Mouse (Mus musculus): ENCODE measurements at regions not wholly inside any gene's neighbourhood (a gene's known extent, or its start where the extent isn't known, plus 50 kb on each side); places are given as distances from the start of the nearest gene placed in this dataset.
A peak's percentile ranks its signal among the peaks of the same experiment; 100 is the strongest.

DNA sequence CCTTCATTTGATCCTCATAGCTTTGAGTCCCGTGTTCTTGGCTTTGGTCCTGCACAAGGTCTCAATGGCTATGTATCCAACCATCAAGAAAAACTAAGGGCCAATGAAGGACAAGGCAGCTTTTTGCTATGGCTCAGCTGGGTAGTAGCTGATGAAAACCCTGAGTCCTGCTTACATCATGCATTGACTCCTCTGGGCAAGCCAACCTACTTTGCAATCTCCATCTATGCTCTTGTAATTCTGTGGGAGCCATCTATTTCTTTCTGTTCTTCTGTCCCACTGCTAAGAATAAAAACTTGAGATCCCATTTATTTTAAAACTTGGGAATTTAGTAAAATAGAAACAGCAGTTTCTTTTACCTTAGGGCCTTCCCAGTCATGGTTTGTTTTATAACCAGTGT, 391.0 kb upstream of the Lmcd1 start:
- DNase-seq (ENCODE audit: inconsistent age in 2 of 2, low spot score in 1 of 2): no peak

DNA sequence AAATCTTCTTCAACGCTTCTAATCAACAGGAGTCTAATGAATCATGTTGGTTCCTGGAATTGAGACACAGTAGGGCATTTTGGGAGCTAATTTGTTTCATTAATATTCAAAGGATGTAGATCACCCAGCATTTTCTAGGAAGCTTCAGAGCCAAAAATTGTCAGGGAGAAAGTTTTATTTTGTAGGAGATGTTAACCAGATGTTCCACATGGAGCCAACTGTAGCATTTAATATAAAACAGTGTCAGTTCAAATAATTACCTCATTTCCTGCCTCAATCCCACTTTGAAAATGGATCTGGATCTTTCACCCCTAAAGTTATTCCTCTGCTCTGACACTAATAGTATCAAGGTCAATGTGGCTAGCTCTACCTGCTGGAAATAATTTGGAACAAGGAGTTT, 389.6 kb upstream of the Lmcd1 start:
- no peak for DNase-seq (ENCODE audit: inconsistent age in 2 of 2, low spot score in 1 of 2)

DNA sequence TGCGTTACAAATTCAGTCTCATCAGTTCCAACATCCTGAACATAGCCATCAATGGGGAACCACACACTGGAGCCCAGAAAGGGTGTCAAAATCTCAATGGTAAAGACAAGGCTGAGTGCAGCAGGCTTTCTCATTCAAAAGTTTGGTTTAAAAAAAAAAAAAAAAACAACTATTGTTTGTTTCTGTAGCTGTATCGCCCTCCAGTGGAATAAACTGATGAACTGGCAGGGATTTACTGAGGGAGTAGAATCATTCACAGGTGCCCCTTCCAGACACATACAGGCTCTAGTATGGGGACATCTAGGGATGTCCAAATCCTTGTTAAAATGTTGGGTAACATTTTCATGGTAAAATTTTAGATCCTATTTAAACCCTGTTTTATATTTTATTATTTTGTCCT, 361.6 kb upstream of the Lmcd1 start:
- peak in 1 of 2 experiments; percentile 38 for DNase-seq (ENCODE audit: inconsistent age in 2 of 2, low spot score in 1 of 2)

DNA sequence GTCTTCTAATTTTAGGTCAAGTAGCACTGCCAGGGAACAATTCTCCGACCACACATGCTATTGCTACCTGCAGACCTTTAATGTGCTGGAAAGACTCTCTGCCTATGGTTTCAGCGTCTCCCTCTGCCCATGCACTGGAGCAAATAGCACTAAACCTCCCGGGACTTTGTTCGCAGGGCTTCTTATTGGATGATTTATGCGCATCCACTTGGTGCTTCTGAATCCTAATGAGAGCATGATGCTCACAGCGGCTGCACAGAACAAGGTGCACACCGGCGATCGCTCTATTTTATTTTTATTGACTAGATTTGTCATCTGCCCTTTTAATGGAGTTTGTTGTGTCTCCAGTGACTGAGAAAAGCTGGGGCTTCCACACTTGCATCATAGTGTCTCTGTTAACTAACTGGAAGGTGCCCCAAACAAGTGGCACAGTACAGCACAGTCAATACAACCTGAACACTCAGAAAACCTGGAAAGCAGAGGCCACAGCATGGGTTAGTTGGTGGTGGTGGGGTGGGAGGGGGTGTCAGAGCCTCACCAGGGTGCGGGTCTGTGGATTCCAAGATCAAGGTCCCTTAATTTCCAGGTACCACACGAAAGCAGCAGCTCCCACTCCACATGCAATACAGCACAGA, 359.7 kb upstream of the Lmcd1 start:
- DNase-seq (ENCODE audit: inconsistent age in 2 of 2, low spot score in 1 of 2): no peak

DNA sequence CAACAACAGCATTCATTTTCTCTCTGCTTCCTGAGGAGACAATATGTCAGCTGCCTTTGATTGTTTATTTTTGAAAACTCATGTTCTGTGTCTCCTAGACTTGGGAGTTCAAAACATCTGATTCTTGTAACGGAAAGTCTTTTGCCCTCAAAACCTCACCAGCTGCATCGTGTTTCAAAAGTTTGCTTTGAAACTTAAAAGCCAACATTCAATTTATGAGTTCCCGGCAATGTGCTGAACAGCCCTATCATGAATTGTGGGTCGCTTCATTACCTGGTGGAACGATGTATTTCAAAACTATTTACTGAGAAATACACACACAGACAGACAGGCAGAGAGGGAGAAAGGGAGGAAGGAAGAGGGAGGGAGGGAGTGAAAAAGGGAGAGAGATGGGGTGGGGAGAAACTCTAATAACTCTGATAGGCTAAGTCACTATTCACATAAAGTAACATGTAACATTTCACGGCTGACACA, 356.3 kb upstream of the Lmcd1 start:
- DNase-seq (ENCODE audit: inconsistent age in 2 of 2, low spot score in 1 of 2): no peak

DNA sequence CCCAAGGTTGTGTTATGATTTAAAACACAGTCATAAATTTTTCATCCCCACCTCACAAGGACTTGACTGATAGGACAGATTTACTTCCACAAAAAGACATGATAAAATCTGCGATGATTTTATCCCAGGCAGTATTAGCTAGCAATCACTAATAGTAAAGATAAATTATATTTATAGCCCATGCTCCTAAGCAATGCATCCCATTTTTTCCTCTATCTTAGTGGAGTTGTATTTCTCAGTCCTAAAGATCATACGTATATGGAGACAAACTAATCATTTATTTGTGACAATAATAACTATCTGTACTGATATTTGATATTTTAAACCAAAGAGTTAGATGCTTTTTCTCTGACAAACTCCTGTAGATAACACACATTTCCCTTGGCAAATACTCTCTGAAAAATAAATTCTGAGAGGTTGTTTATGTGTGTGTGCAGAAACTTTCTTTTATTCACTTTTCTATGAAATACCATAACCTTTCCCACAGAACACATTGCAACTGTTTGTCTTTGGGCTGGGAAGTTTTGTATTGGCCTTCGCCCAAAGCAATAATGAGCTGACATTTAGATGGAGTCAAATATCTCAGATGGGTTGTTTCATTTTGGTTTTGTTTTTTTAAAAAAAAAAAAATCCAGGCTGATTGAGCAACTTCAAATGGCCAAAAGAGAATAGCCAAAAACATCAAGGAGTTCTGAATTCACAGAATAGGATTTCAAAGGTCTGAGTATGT, 355.5 kb upstream of the Lmcd1 start:
- DNase-seq (ENCODE audit: inconsistent age in 2 of 2, low spot score in 1 of 2): no peak

DNA sequence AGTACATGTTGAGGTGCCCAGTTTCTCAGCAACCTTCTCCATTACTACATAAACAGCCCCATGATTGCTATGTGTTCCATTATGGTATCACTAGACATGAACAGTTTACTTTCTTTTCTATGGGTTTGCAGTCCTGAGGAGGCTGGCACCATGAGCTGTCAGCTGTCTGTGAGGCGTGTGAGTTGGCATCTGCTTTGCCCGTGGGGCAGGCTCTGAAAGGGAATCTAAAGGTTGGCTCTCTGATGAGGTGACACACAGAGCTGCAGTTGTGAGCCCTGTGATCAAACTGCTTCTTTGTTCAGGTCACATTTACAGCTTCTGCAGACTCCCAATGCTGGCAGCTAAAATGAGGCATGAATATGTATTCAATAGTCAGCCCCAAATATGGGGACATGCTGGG, 341.0 kb upstream of the Lmcd1 start:
- no peak for DNase-seq (ENCODE audit: inconsistent age in 2 of 2, low spot score in 1 of 2)

DNA sequence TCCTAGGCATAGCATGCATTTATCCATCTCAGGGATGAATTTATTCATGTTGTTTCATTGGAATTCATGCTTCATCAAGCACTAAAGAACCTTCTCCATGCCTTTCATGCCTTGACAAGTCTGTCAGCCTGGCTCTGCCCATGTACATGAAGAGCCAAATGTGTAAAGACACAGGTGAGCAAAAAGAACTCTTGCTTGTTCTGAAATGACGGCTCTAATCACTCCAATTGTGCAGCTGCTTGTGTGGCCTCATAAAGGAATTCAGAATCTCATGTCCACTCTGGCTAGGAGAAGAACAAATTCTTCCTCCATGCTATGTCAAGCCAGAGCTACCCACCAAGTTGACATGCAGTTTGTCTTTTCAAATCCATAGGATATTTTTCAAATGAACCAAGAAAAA, 319.2 kb upstream of the Lmcd1 start:
- no peak for DNase-seq (ENCODE audit: inconsistent age in 2 of 2, low spot score in 1 of 2)

DNA sequence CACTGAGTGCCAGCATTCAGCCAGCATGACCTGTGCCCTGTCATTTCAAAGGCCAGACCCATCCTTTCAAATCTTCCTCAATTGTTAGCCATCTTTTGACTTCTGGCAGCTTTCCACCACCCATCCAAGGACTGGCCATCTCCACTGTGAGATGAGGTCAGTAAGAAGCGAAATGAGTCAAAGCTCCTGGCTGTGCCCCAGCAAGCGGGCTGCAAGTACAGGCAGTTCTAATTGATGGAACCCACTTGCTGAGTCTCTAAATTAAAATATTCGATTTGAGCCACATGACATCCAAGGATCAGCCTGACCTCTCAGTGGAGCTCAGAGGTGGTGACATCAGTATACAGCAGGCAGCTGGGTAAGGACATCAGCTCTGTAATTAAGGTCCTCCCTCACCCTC, 307.8 kb upstream of the Lmcd1 start:
- DNase-seq (ENCODE audit: inconsistent age in 2 of 2, low spot score in 1 of 2): peak; percentile 91

DNA sequence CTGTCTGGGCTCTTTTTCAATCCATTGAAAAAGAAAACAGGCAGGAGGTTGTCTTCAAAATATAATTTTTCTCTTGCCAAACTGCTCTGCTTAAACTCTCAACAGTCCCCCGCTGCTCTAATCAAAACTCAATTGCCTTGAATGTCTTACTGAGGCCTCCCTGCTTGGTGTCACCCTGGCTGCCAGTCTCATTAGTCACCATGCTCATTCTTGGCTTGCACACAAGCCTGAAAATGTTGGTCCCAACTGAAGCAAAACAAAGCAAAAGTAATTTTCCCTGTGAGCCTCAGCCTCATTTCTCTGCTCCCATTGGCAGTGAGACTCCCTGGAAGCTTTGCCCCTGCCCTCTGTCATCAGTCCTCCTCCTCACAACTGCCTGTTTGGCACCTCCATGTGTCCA, 288.1 kb upstream of the Lmcd1 start:
- DNase-seq (ENCODE audit: inconsistent age in 2 of 2, low spot score in 1 of 2): peak; percentile 54 to 69

DNA sequence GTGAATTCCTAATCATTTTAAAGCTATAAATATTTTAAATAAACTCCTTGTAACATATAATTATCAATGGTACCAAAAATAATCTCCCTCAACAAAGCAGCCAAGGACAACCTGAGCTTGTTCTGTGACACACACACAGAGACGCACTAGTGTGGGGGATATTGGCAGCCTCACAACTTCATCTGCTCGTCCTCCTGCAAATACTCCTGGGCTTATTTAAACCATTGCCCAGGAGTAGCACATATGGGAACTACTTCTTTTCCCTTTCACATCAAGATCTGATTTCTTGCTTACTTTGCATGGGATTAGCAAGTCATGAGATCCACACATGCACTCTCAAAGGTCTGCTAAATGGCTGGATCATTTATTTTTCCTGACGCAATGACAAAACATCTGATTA, 277.7 kb upstream of the Lmcd1 start:
- DNase-seq (ENCODE audit: inconsistent age in 2 of 2, low spot score in 1 of 2): no peak

DNA sequence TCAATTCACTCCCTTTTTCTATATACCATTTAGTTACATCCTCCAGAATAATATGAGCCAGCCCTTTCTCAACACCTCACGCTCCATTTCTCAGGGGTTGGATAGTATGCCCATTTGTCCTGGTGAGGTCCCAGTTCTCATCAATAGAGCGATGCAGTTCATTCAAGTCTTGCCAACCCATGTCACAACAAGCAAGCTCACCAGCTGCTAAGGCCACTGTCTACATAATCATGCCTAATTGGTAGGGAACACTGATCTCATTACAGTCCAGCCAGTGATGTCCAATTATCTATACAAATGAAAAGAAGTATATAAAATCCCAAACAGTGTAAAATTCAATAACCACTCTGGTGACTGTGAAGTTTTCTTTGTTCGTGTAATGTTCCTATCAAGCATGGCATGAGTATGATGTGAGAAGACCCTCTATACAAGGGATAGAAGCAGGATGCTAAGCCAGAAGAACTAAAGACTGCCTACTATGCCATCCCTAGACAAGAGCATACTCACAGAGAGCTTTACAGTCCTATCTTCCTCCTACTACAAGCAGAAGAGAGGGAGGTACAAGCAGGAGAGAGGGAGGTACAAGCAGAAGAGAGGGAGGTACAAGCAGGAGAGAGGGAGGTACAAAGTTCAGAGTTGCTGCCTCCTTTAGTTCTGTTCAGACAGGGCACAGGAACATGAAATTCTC, 269.6 kb upstream of the Lmcd1 start:
- no peak for DNase-seq (ENCODE audit: inconsistent age in 2 of 2, low spot score in 1 of 2)

DNA sequence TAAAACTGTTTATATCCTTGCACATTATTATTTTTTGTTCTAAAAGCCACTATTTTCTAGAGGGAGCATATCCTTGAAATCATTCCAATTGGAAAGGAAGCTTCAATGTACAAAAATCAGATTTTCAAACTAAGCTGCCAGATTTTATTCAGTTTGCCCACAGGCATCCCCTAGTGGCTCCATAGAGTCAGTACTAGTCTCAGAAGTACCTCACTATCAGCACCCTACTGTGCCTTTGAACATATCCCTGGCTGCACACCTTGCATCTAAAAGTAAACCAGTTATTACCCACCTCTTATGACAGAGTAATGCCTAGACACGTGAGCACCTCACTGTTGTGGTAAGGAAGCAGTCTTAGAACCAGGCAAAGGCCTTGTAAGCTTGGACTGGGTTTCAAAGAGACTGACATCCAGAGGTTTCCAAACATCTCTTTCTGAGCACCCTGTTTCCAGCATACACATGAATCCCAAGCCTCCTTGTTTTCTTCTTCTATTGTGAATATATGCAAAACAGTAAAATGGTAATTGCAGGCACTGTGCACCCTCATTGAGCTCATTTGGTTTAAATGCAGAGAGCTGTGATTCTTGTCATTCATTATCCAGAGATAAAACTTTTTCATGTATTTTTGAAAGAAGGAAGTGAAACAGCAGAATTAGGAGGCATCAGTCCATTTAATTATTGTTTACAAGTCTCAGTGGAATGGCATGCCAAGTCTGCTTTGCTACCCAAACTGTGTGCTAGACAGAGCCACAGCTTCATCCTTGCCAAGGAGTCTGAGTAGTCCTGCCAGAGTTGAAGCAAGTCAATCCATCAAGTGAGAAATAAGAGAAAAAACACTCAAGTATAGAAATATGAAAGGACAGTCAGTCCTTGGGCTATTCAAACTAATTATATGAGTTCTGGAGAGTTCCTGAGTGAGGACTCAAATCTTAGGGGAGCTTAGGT, 247.0 kb upstream of the Lmcd1 start:
- no peak for DNase-seq (ENCODE audit: inconsistent age in 2 of 2, low spot score in 1 of 2)

DNA sequence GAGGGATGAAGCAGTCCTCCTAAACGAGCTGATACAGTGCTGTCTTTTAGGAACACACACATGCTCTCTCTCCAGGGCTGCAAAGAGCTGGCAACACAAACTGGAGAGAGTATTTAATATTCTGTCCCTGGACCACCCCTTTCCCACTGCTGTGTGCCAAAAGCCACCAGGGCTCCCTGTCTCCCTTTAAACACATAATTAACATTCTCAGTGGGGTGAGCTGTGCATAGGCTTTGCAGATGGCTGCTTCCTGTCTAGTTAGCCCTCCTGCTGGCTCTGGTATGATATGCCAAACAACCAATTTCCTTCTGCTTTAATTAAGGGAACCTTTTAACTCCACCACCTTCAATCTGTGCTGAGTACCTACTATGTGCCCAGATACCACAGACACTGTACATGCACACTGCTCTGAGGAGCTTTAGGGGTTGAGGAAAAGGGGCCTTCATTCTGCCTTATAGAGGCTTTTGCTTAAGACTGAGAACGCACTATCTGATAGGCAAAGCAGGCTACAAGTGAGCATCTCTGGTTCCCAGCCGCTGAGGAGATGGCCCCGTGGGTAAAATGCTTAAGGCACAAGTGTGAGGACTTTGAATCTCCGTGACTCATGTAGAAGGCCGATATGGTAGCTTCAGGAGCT, 222.9 kb upstream of the Lmcd1 start:
- DNase-seq (ENCODE audit: inconsistent age in 2 of 2, low spot score in 1 of 2): no peak

DNA sequence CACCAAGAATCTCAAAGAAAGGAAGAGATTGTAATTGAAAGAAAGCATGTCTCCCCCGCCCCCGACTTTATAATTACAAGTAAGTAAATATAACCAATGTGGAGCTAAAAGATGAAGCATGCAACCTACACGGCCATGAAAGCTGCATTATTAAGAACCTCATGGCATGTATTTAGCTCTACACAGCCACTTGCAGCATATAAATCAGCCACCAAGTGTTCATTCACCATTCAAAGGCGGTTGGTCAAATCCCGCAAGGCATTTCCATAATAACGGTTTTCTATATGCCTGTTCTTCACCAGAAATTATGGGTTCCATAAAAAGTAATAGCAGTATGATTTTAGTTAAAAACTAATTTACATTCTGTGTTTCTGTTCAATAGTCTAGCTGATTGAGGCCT, 221.4 kb upstream of the Lmcd1 start:
- no peak for DNase-seq (ENCODE audit: inconsistent age in 2 of 2, low spot score in 1 of 2)

DNA sequence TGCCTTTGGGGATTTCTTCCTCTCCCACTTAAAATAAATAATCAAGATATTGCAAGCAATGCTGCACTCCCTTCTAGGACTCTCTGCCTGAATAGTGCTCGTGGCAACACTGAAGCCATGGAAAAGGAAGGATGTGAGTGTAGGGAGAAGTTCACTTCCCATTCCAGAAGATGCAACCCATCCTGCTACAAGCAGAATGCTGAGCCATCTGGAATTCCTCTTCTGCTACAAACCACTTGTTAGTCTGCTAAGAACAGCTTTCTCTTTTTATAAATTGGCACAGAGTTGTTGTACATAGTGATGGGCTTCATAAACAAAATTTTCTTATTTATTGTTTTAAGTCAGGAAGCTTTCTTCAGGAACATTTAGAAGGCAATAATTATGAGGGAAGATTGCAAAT, 215.7 kb upstream of the Lmcd1 start:
- no peak for DNase-seq (ENCODE audit: inconsistent age in 2 of 2, low spot score in 1 of 2)

DNA sequence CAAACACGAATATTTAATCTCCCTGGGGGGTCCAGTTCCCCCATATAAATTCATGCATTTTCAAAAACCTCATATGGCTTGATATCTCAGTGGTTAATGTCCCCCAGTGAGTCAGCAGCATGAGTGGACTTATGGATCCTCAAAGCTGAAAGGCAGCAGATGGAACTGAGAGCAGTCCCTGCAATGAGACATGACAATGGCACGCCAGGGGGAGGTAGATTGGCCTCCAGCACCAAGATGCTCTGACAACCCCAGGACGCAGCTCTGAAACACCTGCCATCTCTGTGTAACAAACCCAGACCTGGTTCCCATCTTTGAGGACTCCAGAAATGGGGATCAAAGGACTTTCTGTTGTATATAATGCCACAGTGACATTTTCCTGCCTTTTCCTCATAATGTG, 210.6 kb upstream of the Lmcd1 start:
- DNase-seq (ENCODE audit: inconsistent age in 2 of 2, low spot score in 1 of 2): no peak

DNA sequence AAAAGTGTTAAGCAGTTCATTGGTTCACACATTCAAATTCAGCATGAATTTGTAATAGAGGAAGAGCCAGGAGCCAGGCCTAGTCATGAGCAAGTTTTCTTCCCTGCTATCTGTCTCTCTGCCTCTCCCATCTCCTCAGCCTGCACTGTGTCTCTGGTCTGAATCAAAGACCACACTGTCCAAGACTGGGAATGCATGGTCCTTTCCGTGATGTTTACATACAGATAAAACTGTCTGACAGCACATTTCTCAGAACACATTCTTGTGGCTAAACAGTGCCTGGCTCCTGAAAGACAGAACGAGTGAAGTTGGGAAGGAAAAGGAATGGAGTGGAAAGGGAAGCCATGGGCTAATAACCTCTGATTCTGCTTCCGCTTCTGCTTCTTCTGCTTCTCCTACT, 183.0 kb upstream of the Lmcd1 start:
- DNase-seq (ENCODE audit: inconsistent age in 2 of 2, low spot score in 1 of 2): no peak

DNA sequence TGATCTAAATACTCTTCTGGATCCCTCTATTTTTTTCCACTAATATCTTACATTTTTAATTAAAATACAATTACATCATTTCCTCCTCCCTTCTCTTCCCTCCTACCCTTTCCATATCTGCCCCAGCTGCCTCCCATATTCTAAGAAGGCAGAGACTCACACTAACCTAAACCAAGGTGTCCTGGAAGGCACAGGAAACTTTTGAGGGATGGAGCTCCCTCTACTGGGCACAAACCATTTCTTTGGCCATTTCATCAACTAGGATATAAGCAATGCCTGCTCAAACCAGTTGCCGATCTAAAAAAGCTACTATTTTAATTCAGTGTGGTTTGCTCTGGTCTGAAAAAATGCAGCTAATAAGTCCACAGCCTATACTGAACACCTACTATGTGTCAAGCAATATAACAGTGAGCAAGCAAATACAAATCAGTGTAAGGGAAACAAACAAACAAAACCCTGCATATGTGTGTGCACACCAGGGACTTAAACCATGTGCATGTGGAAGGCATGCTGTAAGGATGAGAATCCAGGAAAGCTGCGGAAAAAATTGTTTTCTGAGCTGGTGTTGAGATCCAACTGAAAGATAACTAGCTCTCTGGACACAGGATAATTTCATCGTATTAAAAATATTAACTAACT, 182.3 kb upstream of the Lmcd1 start:
- peak; percentile 15 to 76 for DNase-seq (ENCODE audit: inconsistent age in 2 of 2, low spot score in 1 of 2)

DNA sequence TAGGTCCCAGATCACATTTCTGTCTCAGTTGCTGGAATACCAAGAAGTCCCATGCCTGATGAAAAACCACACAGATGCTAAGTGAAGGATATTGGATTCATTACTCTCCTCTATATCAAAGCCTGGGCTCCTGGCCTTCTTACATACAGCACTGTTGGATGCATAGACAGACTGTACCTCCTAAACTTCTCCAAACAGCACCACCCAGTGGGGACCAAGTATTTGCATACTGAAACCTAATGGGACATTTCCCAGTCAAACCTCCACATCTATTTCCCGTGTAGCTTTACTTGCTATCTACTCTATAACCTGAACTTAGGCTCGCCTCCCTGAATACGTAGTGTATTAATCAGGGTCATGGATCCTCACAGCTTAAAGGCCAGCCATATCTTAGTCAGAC, 180.3 kb upstream of the Lmcd1 start:
- DNase-seq (ENCODE audit: inconsistent age in 2 of 2, low spot score in 1 of 2): no peak
